Mouse (Mus musculus) hindbrain, postnatal 0 days (tissue): ENCODE results near the gene Gm21987. TPM values are rescaled to one million over a fixed set of nuclear protein-coding genes. Genes with fewer than 3 reads are reported as not detected.

Experiments used
- ATAC-seq: fragments of 200-750 bp; cut with Nextera tagmentation; 2 replicates; pipeline ENCODE4 v1.8.0; 2017; ENCODE audit warnings: mild to moderate bottlenecking, moderate TSS enrichment, moderate library complexity
- DNase-seq: peaks from one replicate; pipeline ENCODE4 v3.0.0-alpha.2; 2015; ENCODE audit warnings: low spot score
- H3K27ac ChIP-seq: fragments of 300-500 bp; sonication (generic); 2 replicates; pipeline ENCODE4 v1.5.1; 2014; ENCODE audit warnings: mild to moderate bottlenecking
- H3K27me3 ChIP-seq: fragments of 300-500 bp; sonication (generic); 2 replicates; pipeline ENCODE4 v1.6.1; 2014; ENCODE audit warnings: low read length, mixed read lengths; ENCODE audit not compliant: insufficient read depth
- H3K36me3 ChIP-seq: fragments of 300-500 bp; sonication (generic); 2 replicates; pipeline ENCODE4 v1.6.1; 2014; ENCODE audit warnings: low read length, mixed read lengths; ENCODE audit not compliant: insufficient read depth
- H3K4me1 ChIP-seq: fragments of 300-500 bp; sonication (generic); 2 replicates; pipeline ENCODE4 v1.6.1; 2014; ENCODE audit warnings: antibody characterized with exemption, low read length, mixed read lengths; ENCODE audit not compliant: insufficient read depth
- H3K4me2 ChIP-seq: fragments of 300-500 bp; sonication (generic); 2 replicates; pipeline ENCODE4 v1.6.1; 2014; ENCODE audit warnings: low read depth, mild to moderate bottlenecking, low read length, moderate library complexity, mixed read lengths
- H3K4me3 ChIP-seq: fragments of 300-500 bp; sonication (generic); 2 replicates; pipeline ENCODE4 v1.5.1; 2014; ENCODE audit warnings: low read length
- H3K9ac ChIP-seq: fragments of 300-500 bp; sonication (generic); replicated peaks from 2 replicates; pipeline ENCODE4 v1.6.1; 2014; ENCODE audit warnings: mild to moderate bottlenecking, low read length, moderate library complexity, mixed read lengths
- H3K9me3 ChIP-seq: fragments of 300-500 bp; sonication (generic); 2 replicates; pipeline ENCODE4 v1.6.1; 2016; ENCODE audit warnings: low read length, mixed read lengths
- CTCF ChIP-seq: IDR thresholded peaks from 2 replicates; pipeline ENCODE4 v1.5.1; 2016; ENCODE audit warnings: antibody characterized with exemption, control low read depth, low read depth
- WGBS: fragments of 180-500 bp; shearing (Covaris S2); extraction: QIAGEN DNeasy Blood & Tissue Kit; methylation state at CpG from one replicate; pipeline ENCODE4 v1.1.7; 2014; 5-methylcytosine and 5-hydroxymethylcytosine counted together
- polyA plus RNA-seq: library from polyadenylated mRNA; unstranded; fragments of >200 nt; fragmentation: Nextera tagmentation; extraction: Ambion mirVana; gene quantifications from 2 replicates; pipeline ENCODE4 v1.2.1, GENCODE M21; 2015
- total RNA-seq: library from RNA; depleted of rRNA; stranded (reverse); fragments of >200 nt; gene quantifications from 2 replicates; pipeline ENCODE4 v1.2.3, GENCODE M21; 2014

The Gm21987 gene
- total and polyA plus RNA-seq, 2 experiments from 2014 or later: not detected

GRCm38 (mm10) chr16:38374379-38375140 is 27.7 kb downstream of the Gm21987 start:
- Histone ChIP-seq H3K4me1 (no peaks in the 10 kb centered on the region), H3K9me3 (no peaks in the 10 kb centered on the region), H3K36me3 (no peaks in the 10 kb centered on the region), H3K27me3 (no peaks in the 10 kb centered on the region), H3K9ac (no peak overlapping the region), H3K4me2 (no peak overlapping the region), H3K27ac (no peak overlapping the region), H3K4me3 (no peak overlapping the region)
- no peak for TF ChIP-seq CTCF
- 83% methylated on average over 10 of the region's 10 CpGs for WGBS
- ATAC-seq (no peak), DNase-seq (no peak)

- no peak overlapping the region for H3K4me2 ChIP-seq
- 88% methylated on average over 7 of the region's 7 CpGs for WGBS
- H3K9me3 ChIP-seq: no peaks in the 10 kb centered on the region
- H3K36me3 ChIP-seq: no peaks in the 10 kb centered on the region
- no peaks in the 10 kb centered on the region for H3K4me1 ChIP-seq
- H3K9ac ChIP-seq: no peak overlapping the region
- no peak for TF ChIP-seq CTCF
- no peak overlapping the region for H3K4me3 ChIP-seq
- no peak for ATAC-seq
- no peak overlapping the region for H3K27ac ChIP-seq
- DNase-seq: no peak
- H3K27me3 ChIP-seq: no peaks in the 10 kb centered on the region
Observed at GRCm38 (mm10) chr16:38375182-38375581, 28.3 kb downstream of the Gm21987 start.

- WGBS: 14% methylated on average over 17 of the region's 17 CpGs
- H3K4me1 ChIP-seq: no peaks in the 10 kb centered on the region
- peak overlapping the region; percentile 13; the same call in 1 of the 2 replicates for H3K4me3 ChIP-seq
Observed at GRCm38 (mm10) chr16:38376163-38376840, 29.5 kb downstream of the Gm21987 start.

GRCm38 (mm10) chr16:38376841-38377249 is 30.0 kb downstream of the Gm21987 start:
- WGBS: 42% methylated on average over 8 of the region's 8 CpGs
- H3K9ac ChIP-seq: no peak overlapping the region
- H3K36me3 ChIP-seq: no peaks in the 10 kb centered on the region
- H3K4me3 ChIP-seq: peak overlapping the region; percentile 13; the same call in 1 of the 2 replicates
- no peaks in the 10 kb centered on the region for H3K27me3 ChIP-seq
- H3K4me2 ChIP-seq: peak overlapping the region; percentile 42
- no peak for DNase-seq
- no peaks in the 10 kb centered on the region for H3K9me3 ChIP-seq
- TF ChIP-seq CTCF: no peak
- peak overlapping the region; percentile 13 for H3K27ac ChIP-seq
- ATAC-seq: peak; percentile 61
- H3K4me1 ChIP-seq: no peaks in the 10 kb centered on the region

More at GRCm38 (mm10) chr16:38376163-38376840, 29.5 kb downstream of the Gm21987 start:
- Histone ChIP-seq H3K9ac (peak overlapping the region; percentile 34; the same call in 1 of the 2 replicates), H3K9me3 (no peaks in the 10 kb centered on the region), H3K4me2 (peak overlapping the region; percentile 42), H3K27ac (peak overlapping the region; percentile 13), H3K27me3 (no peaks in the 10 kb centered on the region), H3K36me3 (no peaks in the 10 kb centered on the region)
- ATAC-seq (peak; percentile 93), DNase-seq (peak; percentile 84)
- TF ChIP-seq CTCF: peak; percentile 66

- DNase-seq (no peak), ATAC-seq (no peak)
- no peak for TF ChIP-seq CTCF
- WGBS: 82% methylated on average over 6 of the region's 6 CpGs
- no peak overlapping the region for H3K4me2 ChIP-seq
- no peaks in the 10 kb centered on the region for H3K27me3 ChIP-seq
- no peaks in the 10 kb centered on the region for H3K4me1 ChIP-seq
- H3K4me3 ChIP-seq: no peak overlapping the region
- no peak overlapping the region for H3K9ac ChIP-seq
- no peaks in the 10 kb centered on the region for H3K36me3 ChIP-seq
- no peak overlapping the region for H3K27ac ChIP-seq
- no peaks in the 10 kb centered on the region for H3K9me3 ChIP-seq
Observed at GRCm38 (mm10) chr16:38377546-38377945, 30.7 kb downstream of the Gm21987 start.

- TF ChIP-seq CTCF: no peak
- Histone ChIP-seq H3K27ac (no peak overlapping the region), H3K4me1 (no peaks in the 10 kb centered on the region), H3K27me3 (no peaks in the 10 kb centered on the region), H3K4me2 (no peak overlapping the region), H3K9ac (no peak overlapping the region), H3K36me3 (no peaks in the 10 kb centered on the region), H3K4me3 (no peak overlapping the region), H3K9me3 (no peaks in the 10 kb centered on the region)
- 81% methylated on average over 6 of the region's 6 CpGs for WGBS
- DNase-seq (no peak), ATAC-seq (no peak)
Observed at GRCm38 (mm10) chr16:38378591-38378990, 31.8 kb downstream of the Gm21987 start.
